Mouse (Mus musculus): Measurements from ENCODE around the gene Psd4. TPM values are rescaled to one million over a fixed set of nuclear protein-coding genes. Genes with fewer than 3 reads are reported as not detected.

Psd4 gene
- polyA plus RNA-seq, 1 experiment from 2014 or later = 3.4 TPM

Other genes starting within 250 kb of the Psd4 start
- gene Il1f8, start 214.4 kb upstream of the Psd4 start, polyA plus RNA-seq (2015; fragmentation: Nextera tagmentation; extraction: Ambion mirVana) = not detected in 2 replicates
- 0.21 TPM in 1 of 2 replicates, not detected in the other for gene Il1f9, start 181.1 kb upstream of the Psd4 start, polyA plus RNA-seq (2015; fragmentation: Nextera tagmentation; extraction: Ambion mirVana)
- not detected in 2 replicates for gene Il1f6, start 152.2 kb upstream of the Psd4 start, polyA plus RNA-seq (2015; fragmentation: Nextera tagmentation; extraction: Ambion mirVana)
- 0.34 TPM in 1 of 2 replicates, not detected in the other for gene Il1f5, start 90.6 kb upstream of the Psd4 start, polyA plus RNA-seq (2015; fragmentation: Nextera tagmentation; extraction: Ambion mirVana)
- not detected in 2 replicates for gene Il1f10, start 76.4 kb upstream of the Psd4 start, polyA plus RNA-seq (2015; fragmentation: Nextera tagmentation; extraction: Ambion mirVana)
- 0.19 and 1.0 TPM in 2 replicates for gene Il1rn, start 30.7 kb upstream of the Psd4 start, polyA plus RNA-seq (2015; fragmentation: Nextera tagmentation; extraction: Ambion mirVana)
- not detected in 2 replicates for gene Pax8, start 108.0 kb downstream of the Psd4 start, polyA plus RNA-seq (2015; fragmentation: Nextera tagmentation; extraction: Ambion mirVana)

Measured in lung, embryonic 16.5 days (tissue).